Mouse (Mus musculus) intestine, embryonic 16.5 days (tissue): Measurements from ENCODE around the gene Htr2a. TPM values are rescaled to one million over a fixed set of nuclear protein-coding genes. Genes with fewer than 3 reads are reported as not detected.

Source experiments
- ATAC-seq: fragments of 200-750 bp; cut with Nextera tagmentation; 2 replicates; pipeline ENCODE4 v1.8.0; 2017; ENCODE audit warnings: moderate TSS enrichment, moderate library complexity
- H3K27ac ChIP-seq: fragments of 300-500 bp; sonication (generic); 2 replicates; pipeline ENCODE4 v1.5.1; 2014; ENCODE audit warnings: mild to moderate bottlenecking, low read length
- H3K27me3 ChIP-seq: fragments of 300-500 bp; sonication (generic); replicated peaks from 2 replicates; pipeline ENCODE4 v1.6.1; 2014; ENCODE audit warnings: low read length, control low read depth, mixed read lengths; ENCODE audit not compliant: control insufficient read depth, insufficient read depth
- H3K36me3 ChIP-seq: fragments of 300-500 bp; sonication (generic); 2 replicates; pipeline ENCODE4 v1.6.1; 2014; ENCODE audit warnings: low read length, control low read depth; ENCODE audit not compliant: control insufficient read depth, insufficient read depth
- H3K4me1 ChIP-seq: fragments of 300-500 bp; sonication (generic); 2 replicates; pipeline ENCODE4 v1.6.1; 2014; ENCODE audit warnings: low read length, control low read depth, mixed read lengths; ENCODE audit not compliant: control insufficient read depth, insufficient read depth
- H3K4me2 ChIP-seq: fragments of 300-500 bp; sonication (generic); 2 replicates; pipeline ENCODE4 v1.6.1; 2014; ENCODE audit warnings: low read depth, low read length, control low read depth
- H3K4me3 ChIP-seq: fragments of 300-500 bp; sonication (generic); 2 replicates; pipeline ENCODE4 v1.5.1; 2014; ENCODE audit warnings: mild to moderate bottlenecking, low read length
- H3K9ac ChIP-seq: fragments of 300-500 bp; sonication (generic); 2 replicates; pipeline ENCODE4 v1.6.1; 2014; ENCODE audit warnings: low read depth, low read length
- H3K9me3 ChIP-seq: fragments of 300-500 bp; sonication (generic); 2 replicates; pipeline ENCODE4 v1.6.1; 2016; ENCODE audit warnings: low read length, control low read depth; ENCODE audit not compliant: control insufficient read depth
- WGBS: fragments of 180-500 bp; shearing (Covaris S2); extraction: QIAGEN DNeasy Blood & Tissue Kit; methylation state at CpG from one replicate; pipeline ENCODE4 v1.1.7; 2014; 5-methylcytosine and 5-hydroxymethylcytosine counted together
- polyA plus RNA-seq: library from polyadenylated mRNA; unstranded; fragments of >200 nt; fragmentation: Nextera tagmentation; extraction: Ambion mirVana; gene quantifications from 2 replicates; pipeline ENCODE4 v1.2.1, GENCODE M21; 2015

Htr2a gene
- 0.15 and 0.16 TPM in 2 replicates for polyA plus RNA-seq

GRCm38 (mm10) chr14:74640819-74641381, at the start of gene Htr2a:
TSS of gene Htr2a (plus strand) at chr14:74640840.
- H3K9ac ChIP-seq = peak within 1 kb of the TSS; percentile 41
- H3K4me3 ChIP-seq = peak within 1 kb of the TSS; percentile 42
- H3K4me2 ChIP-seq = peak within 1 kb of the TSS; percentile 68
- 2% methylated on average over 20 of the region's 20 CpGs for WGBS
- H3K9me3 ChIP-seq = no peaks in the 10 kb centered on the region
- 0 out of 2 replicates have a peak, but pooled peaks have one; percentile 39 for ATAC-seq
- no peaks in the 10 kb centered on the region; the same call in 1 of the 2 replicates for H3K4me1 ChIP-seq
- H3K27ac ChIP-seq = no peak within 1 kb of the TSS
- peaks cover 9% of the 10 kb centered on the region; the same call in 1 of the 2 replicates for H3K27me3 ChIP-seq
- H3K36me3 ChIP-seq = no peaks in the 10 kb centered on the region

GRCm38 (mm10) chr14:74601333-74602087, 39.1 kb upstream of the Htr2a start:
- WGBS = 64% methylated on average over 5 of the region's 5 CpGs
- H3K4me3 ChIP-seq = no peak overlapping the region
- no peak overlapping the region for H3K27ac ChIP-seq
- no peak overlapping the region for H3K4me2 ChIP-seq
- no peaks in the 10 kb centered on the region for H3K9me3 ChIP-seq
- H3K36me3 ChIP-seq = no peaks in the 10 kb centered on the region
- ATAC-seq = no peak
- no peaks in the 10 kb centered on the region for H3K4me1 ChIP-seq
- no peak overlapping the region for H3K9ac ChIP-seq
- H3K27me3 ChIP-seq = no peaks in the 10 kb centered on the region

GRCm38 (mm10) chr14:74602543-74602942, 38.1 kb upstream of the Htr2a start:
- WGBS = 49% methylated on average over 7 of the region's 7 CpGs
- Histone ChIP-seq H3K4me3 (no peak overlapping the region), H3K27me3 (no peaks in the 10 kb centered on the region), H3K4me1 (no peaks in the 10 kb centered on the region), H3K9me3 (no peaks in the 10 kb centered on the region), H3K9ac (no peak overlapping the region), H3K27ac (no peak overlapping the region), H3K36me3 (no peaks in the 10 kb centered on the region), H3K4me2 (no peak overlapping the region)
- no peak for ATAC-seq

DNA sequence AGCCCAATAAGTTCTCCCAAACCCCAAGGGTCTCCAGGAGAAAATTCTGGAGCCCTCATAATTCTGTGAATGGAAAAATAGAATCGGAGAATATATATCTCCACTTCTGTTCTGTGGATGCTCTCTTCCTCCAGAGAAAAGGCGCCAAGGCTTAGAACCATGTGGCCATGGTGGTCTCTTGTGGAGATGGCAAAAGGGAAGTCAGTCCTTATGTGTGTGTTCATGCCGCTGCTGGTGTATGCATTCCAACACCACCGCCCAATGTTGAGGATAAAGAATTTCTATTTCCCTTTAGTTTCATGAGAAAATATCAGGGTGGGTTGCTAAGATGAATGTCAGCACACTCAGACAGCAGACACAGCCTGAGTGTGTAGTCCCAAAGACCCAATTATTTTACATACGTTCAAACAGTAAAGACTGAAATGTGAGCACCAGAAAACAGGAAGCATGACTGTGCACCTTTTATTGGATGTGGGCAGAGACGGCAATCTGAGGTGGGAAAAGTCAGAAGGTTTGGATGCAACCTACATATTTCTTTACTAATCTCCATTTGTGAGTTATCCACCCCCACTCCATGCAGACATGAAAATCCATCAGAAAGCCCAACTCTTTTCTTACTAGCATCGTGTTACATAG, 37.4 kb upstream of the Htr2a start:
- Histone ChIP-seq H3K27me3 (no peaks in the 10 kb centered on the region), H3K9me3 (no peaks in the 10 kb centered on the region), H3K36me3 (no peaks in the 10 kb centered on the region), H3K27ac (no peak overlapping the region), H3K9ac (no peak overlapping the region), H3K4me3 (no peak overlapping the region), H3K4me2 (no peak overlapping the region), H3K4me1 (no peaks in the 10 kb centered on the region)
- no peak for ATAC-seq
- WGBS = 83% methylated on average over 7 of the region's 7 CpGs

- Histone ChIP-seq H3K9me3 (no peaks in the 10 kb centered on the region), H3K27me3 (no peaks in the 10 kb centered on the region)
These were observed 29.3 kb upstream of the Htr2a start for GRCm38 (mm10) chr14:74611326-74611725.

DNA sequence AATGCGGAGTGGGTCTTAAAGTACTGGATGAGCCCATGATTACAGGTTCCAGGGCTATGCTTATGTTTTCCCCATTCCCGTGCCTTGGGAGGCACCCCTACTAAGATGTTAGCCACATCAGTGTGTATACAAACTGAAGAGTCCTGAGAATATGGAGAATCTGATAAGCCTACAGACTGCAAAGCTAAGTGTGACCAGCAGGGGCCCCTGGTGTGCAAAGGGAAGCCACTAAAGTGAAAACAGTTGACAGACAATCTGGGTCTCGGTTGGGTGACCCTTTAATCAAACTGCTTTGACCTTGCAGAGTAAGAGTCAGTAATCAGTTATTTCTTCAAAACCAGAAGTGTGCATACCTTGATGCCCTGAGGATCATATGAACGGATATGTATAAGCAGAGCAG, 21.8 kb upstream of the Htr2a start:
- Histone ChIP-seq H3K36me3 (no peaks in the 10 kb centered on the region), H3K27ac (no peak overlapping the region), H3K27me3 (no peaks in the 10 kb centered on the region), H3K9me3 (no peaks in the 10 kb centered on the region), H3K4me2 (no peak overlapping the region), H3K9ac (no peak overlapping the region), H3K4me1 (no peaks in the 10 kb centered on the region), H3K4me3 (no peak overlapping the region)
- no peak for ATAC-seq
- 64% methylated on average over 4 of the region's 4 CpGs for WGBS

More at GRCm38 (mm10) chr14:74611326-74611725, 29.3 kb upstream of the Htr2a start:
- ATAC-seq = no peak
- H3K4me2 ChIP-seq = no peak overlapping the region
- WGBS = 74% methylated on average over 8 of the region's 8 CpGs
- no peak overlapping the region for H3K9ac ChIP-seq
- no peaks in the 10 kb centered on the region for H3K4me1 ChIP-seq
- no peak overlapping the region for H3K4me3 ChIP-seq
- H3K27ac ChIP-seq = no peak overlapping the region
- H3K36me3 ChIP-seq = no peaks in the 10 kb centered on the region

- no peak overlapping the region for H3K4me2 ChIP-seq
- 83% methylated on average over 4 of the region's 4 CpGs for WGBS
These were observed 2.6 kb upstream of the Htr2a start for GRCm38 (mm10) chr14:74638071-74638470.

GRCm38 (mm10) chr14:74641668-74642230, 1.1 kb downstream of the Htr2a start:
- H3K36me3 ChIP-seq = no peaks in the 10 kb centered on the region
- no peaks in the 10 kb centered on the region; the same call in 1 of the 2 replicates for H3K4me1 ChIP-seq
- no peaks in the 10 kb centered on the region for H3K9me3 ChIP-seq
- peak overlapping the region; percentile 42 for H3K4me3 ChIP-seq
- peak overlapping the region; percentile 41 for H3K9ac ChIP-seq
- no peak overlapping the region for H3K27ac ChIP-seq
- 21% methylated on average over 17 of the region's 17 CpGs for WGBS
- peak overlapping the region; percentile 68 for H3K4me2 ChIP-seq
- no peak for ATAC-seq
- H3K27me3 ChIP-seq = peaks cover 9% of the 10 kb centered on the region; the same call in 1 of the 2 replicates

More at GRCm38 (mm10) chr14:74638071-74638470, 2.6 kb upstream of the Htr2a start:
- Histone ChIP-seq H3K36me3 (no peaks in the 10 kb centered on the region), H3K27ac (no peak overlapping the region), H3K9ac (no peak overlapping the region), H3K4me3 (no peak overlapping the region), H3K4me1 (no peaks in the 10 kb centered on the region; the same call in 1 of the 2 replicates), H3K9me3 (no peaks in the 10 kb centered on the region), H3K27me3 (peaks cover 9% of the 10 kb centered on the region; the same call in 1 of the 2 replicates)
- no peak for ATAC-seq

DNA sequence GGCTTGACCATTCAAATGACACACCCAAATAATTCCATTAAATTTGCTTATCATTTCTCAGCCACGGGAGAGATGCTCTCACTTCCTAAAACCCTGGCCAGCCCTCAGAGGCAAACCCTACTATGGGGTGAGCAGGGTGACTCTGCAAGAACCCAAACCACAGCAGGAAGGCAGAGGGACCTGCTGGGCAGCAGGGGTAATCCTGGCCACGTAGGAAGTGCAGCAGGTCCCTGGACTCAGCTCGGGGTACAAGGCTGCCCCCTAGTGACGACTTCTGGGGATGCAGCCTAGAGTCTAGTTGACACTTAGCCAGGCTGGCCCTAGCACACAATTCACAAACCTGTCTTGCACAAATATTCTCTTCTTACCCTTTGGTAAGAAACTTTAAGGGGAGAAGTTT, 2.7 kb downstream of the Htr2a start:
- H3K36me3 ChIP-seq = no peaks in the 10 kb centered on the region
- H3K4me2 ChIP-seq = peak overlapping the region; percentile 23; the same call in 1 of the 2 replicates
- WGBS = under 1% methylated on average over 4 of the region's 4 CpGs
- no peaks in the 10 kb centered on the region for H3K9me3 ChIP-seq
- ATAC-seq = peak; percentile 68
- peaks cover 9% of the 10 kb centered on the region; the same call in 1 of the 2 replicates for H3K27me3 ChIP-seq
- H3K9ac ChIP-seq = no peak overlapping the region
- H3K4me1 ChIP-seq = no peaks in the 10 kb centered on the region; the same call in 1 of the 2 replicates
- no peak overlapping the region; the same call in 1 of the 2 replicates for H3K4me3 ChIP-seq
- H3K27ac ChIP-seq = no peak overlapping the region
